Mouse (Mus musculus) common myeloid progenitor, adult 5-6 weeks (primary cell): ENCODE data around the gene Stox1. TPM values are rescaled to one million over a fixed set of nuclear protein-coding genes. Genes with fewer than 3 reads are reported as not detected.
"Not testable (repeated sequence)": the region's sequence is repeated elsewhere in the genome, so short reads cannot be mapped to it uniquely, and the experiment has no call there.

Source experiments
- ATAC-seq: replicated peaks from 2 replicates; pipeline ENCODE4 v1.8.0; 2016; ENCODE audit warnings: low read depth, mild to moderate bottlenecking, moderate TSS enrichment, inconsistent platforms; ENCODE audit not compliant: poor library complexity, severe bottlenecking
- total RNA-seq: library from RNA; stranded (forward); fragments of 200-1000, 187-1606 nt; gene quantifications from 2 replicates; pipeline ENCODE4 v1.2.3, GENCODE M21; 2017

The Stox1 gene
- 0.39 and 0.73 TPM in 2 replicates for total RNA-seq

DNA sequence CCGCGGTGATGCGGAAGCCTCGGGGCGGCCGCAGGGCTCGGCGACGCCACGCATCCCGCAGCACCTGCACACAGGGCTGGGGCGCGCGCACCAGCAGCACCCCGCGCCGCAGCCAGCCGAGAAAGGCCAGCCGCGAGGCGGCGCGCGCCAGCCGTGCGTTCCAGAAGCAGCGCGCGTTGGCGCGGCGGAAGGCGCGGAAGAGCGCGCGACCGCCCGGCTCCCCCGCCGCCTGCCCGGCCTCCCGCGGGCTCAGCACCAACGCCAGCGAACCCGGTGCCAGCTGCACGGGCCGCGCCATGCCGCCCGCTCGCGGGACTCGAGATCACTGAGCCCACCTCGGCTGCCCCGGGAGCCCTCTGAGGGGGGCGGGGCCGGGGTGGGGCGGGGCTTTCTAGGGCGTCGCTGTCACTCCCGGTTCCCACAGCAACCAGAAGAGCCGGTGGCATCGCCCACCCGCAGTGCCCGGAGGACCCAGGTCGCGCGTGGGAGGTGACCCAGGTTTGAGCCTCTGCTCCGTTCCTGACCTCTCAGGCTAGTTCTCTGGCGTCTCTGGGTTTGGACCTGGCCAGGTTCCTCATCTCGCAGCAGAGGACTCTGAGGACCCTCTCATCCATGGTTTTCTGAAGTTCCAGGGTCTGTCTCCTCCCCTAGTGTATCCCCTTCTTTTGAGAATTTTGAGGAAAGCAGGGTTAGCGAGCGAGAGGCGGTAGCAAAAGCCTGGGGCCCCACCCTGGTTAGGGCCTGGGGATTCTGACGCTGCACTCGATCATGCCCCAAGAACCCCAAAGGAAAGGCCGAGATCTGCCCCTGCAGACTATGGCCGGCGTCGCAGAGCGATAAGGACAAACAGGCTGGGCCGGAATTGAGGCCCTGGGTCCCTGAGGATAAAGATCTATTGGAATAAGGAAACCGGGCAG, at the start of gene Stox1:
Gene Stox1 (minus strand): TSS at position 358 of the 917 bp plus-strand sequence.
- peak; percentile 64 for ATAC-seq

DNA sequence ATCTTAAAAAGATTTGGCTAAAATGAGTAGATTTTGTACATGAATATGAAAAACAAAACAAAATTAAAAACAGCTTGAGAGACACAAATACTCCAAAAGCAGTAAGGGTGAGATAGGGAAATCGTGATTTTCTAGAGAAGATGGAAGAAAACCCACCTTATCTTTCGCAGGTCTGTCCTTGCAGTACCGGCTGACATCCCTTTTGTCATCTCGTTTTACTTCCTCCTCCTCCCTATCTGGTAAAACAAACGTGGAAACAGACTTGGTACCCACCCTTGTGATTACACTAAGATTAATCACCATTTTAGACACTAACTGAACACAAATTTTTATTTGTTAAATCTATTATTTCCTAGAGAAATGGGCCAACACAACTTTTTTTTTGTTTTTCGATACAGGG, 24.9 kb upstream of the Stox1 start:
- ATAC-seq = no peak

GRCm38 (mm10) chr10:62739961-62740737, 14.2 kb upstream of the Stox1 start:
- peak; percentile 29; the same call in 1 of the 2 replicates for ATAC-seq

DNA sequence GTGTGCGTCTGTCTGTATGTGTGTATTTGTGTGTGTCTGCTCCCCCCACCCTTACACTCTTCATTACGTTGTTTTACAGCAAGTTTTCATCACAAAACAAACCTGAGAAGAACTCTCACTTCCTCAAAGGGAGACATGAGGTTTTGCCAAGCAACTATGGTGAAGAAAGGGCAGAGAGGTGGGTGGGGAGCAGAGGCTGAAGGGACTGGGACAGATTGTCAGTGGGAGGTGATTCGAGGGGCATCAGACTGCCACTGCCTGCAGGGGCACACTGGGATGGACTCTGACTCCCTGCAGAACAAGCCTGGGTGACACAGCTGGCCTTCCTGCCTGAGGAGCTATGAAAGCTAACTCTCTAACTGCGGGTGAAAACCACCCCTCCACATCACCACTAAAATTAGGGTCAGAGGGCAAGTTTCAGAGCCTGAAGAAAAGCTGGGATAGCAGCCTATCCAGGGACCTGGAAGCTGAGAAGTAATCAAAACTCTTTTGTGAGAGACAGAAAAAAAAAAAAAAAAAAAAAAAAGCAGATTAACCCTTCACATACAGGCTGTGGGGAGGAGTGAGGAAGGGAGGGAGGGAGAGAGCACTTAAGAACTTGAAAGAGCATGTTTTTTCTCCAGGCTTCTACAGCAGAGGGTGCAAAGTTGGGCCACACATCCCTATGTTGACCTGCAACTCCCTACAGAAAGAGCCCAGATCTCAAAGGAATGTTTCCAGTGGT, 11.2 kb upstream of the Stox1 start:
- ATAC-seq = 0 out of 2 replicates have a peak, but pooled peaks have one; percentile 50

GRCm38 (mm10) chr10:62730826-62731225, 4.9 kb upstream of the Stox1 start:
- no peak for ATAC-seq

- ATAC-seq = no peak
Observed at GRCm38 (mm10) chr10:62724936-62725335, 992 bp downstream of the Stox1 start.

DNA sequence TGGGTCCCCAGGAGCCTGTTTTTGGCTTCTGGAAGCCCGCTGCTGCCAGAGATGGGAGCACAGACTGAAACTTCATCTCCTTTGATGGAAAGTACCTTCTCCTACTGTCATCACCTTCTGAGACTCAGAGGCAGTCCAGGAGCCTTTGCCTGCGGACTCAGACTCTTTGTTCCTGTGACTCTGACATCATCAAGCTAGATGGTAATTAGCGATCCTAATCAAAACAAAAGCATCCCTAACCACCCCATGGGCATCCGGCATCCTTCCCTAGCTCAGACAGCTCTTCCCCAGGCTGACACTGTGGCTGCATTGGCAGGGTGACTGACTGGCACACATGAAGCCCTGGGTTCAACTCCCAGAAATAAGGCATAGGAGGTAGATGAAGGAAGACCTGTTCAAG, 3.2 kb downstream of the Stox1 start:
- ATAC-seq = no peak

DNA sequence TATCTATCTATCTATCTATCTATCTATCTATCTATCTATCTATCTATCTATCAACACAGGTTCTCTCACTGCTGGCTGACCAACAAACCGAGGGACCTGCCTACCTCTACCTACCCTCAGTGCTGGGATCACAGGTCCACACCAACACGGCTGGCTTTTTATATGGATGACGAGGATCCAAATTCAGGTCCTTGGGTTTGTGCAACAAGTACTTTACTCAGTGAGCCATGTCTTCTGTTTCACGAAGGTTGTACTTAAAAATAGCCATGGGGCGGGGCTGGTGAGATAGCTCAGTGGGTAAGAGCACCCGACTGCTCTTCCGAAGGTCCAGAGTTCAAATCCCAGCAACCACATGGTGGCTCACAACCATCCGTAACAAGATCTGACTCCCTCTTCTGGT, 5.4 kb downstream of the Stox1 start:
- not testable (repeated sequence) for ATAC-seq

- no peak for ATAC-seq
Observed at GRCm38 (mm10) chr10:62713457-62713856, 12.5 kb downstream of the Stox1 start.

DNA sequence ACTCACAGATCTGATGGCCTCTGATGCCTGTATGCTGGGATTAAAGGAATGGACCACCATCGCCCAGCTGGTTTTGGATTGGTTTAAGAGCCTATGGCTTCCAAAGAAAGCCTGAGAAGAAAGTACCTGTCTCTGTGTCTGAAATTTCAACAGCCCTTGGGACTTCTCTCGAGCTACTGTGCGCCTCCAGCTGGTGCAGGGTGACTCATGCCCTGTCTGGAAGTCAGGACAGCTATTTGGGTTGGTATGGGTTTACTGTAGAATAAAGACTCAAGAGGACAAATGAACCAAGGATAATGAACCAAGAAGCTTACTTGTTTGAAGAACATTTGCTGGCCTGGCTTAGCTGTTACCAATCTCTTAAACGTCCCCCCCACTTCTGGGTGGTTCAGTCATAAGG, 22.3 kb downstream of the Stox1 start:
- no peak for ATAC-seq

DNA sequence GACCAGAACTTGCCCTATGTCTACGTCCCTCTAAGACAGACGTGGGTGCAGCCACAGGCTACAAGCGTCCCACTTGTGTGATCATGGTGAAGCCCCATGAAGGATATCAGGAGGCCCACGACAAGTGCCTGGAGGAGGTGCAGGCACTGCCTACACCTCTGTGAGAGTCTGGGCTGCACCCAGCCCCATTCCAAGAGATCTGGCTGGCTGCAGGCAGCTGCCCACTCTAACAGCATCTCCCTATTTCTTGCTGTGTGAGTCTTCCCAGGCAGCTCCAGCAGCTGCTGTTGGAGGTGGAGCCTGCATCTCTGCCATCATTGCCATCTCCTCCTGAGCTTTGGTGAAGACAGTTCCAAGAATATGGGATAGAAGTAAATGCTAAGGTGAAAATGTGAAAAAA, 23.5 kb downstream of the Stox1 start:
- no peak for ATAC-seq

- ATAC-seq = no peak
Observed at GRCm38 (mm10) chr10:62692771-62693170, 33.2 kb downstream of the Stox1 start.

- ATAC-seq = no peak
Observed at GRCm38 (mm10) chr10:62692244-62692643, 33.7 kb downstream of the Stox1 start.

- ATAC-seq = no peak
Observed at GRCm38 (mm10) chr10:62687032-62687674, 38.8 kb downstream of the Stox1 start.

DNA sequence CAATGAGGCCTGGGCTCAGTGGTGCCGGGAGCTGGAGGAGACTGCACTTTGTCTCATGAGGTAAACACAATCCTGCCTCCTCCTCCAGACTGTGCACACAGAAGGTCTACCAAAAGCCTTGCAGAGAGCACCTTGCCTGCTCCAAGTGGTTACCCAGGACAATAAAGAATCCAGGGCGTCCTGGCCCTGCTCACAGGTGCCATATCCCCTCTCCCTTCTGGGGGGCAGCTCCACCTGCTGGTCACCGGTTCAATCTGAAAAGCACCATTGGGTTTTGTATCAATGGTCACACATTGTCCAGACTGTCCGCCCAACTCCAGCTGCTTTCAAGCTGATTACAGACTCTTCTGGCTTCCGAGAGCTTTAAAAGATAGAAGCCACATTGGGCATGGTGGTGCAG, 42.9 kb downstream of the Stox1 start:
- ATAC-seq = peak; percentile 65

GRCm38 (mm10) chr10:62679833-62680232, 46.1 kb downstream of the Stox1 start:
- no peak for ATAC-seq

DNA sequence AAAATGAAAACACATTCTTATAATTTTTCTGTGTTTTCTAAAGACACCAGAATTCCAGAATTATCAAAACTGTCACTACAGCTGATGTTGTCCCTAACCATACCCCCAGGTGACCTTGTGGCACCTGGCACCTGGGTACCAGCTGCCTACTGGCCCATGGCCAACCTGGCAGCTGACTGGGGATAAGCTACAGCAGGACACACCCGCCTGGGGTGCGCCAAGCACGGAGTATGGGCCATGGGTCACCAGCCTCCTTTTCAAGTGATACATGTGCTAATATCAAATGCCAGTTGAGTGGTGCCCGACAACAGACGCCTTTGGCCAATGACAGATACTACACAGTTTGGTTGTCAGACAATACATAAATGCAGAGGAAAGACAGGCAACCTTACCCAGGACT, 48.6 kb downstream of the Stox1 start:
- no peak for ATAC-seq

- no peak for ATAC-seq
Observed at GRCm38 (mm10) chr10:62676196-62676595, 49.7 kb downstream of the Stox1 start.

DNA sequence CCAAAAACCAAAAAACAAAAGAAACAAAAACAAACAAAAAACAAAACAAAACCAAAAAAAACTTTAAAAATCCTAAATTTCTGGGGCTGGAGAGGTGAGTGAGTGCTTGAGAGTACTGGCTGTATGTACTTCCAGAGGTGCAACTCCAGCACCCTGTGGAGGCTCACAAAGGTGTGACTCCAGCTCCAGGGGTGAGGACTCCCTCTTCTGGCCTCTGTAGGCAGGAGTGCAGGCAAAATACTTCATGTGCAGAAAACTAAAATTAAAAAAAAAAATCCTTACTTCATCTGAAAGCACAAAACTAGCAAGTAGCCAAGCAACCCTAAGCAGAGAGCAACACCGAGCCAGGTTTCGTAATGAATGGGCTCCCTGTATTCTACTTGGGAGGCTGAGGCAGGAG, 53.6 kb downstream of the Stox1 start:
- no peak for ATAC-seq

- ATAC-seq = no peak
Observed at GRCm38 (mm10) chr10:62669245-62669644, 56.7 kb downstream of the Stox1 start.
